17 mouse cellular contexts compared by ENCODE assay signal in genomic region chr16:26075063-26075462, GRCm38 (mm10). TPM values are rescaled to one million over a fixed set of nuclear protein-coding genes. Genes with fewer than 3 reads are reported as not detected.
DNase-seq lines count a peak whose midpoint lies in the region; ATAC-seq and TF ChIP-seq lines count a peak whose summit lies in the region.
"Had no signal": no experiment of that assay in that cellular context is flagged by ENCODE, and none has a peak within 500 bp of the region (broad histone marks: within the 10 kb centered on the region; RNA-seq: fewer than 3 reads in every experiment).

No protein-coding gene starts in this region.

- no peak for TF ChIP-seq CTCF in intestine, postnatal 0 days (IDR thresholded peaks at IDR 0.05; ENCODE audit: low read depth)

- H3K4me1 ChIP-seq in intestine, embryonic 14.5 days (replicated peaks; ENCODE audit: control insufficient read depth, insufficient read depth, low read length), result peaks cover 14% of the 10 kb centered on the region
- H3K4me1 ChIP-seq in intestine, postnatal 0 days (replicated peaks; ENCODE audit: control insufficient read depth, insufficient read depth, low read length), result no peaks in the 10 kb centered on the region
- H3K4me1 ChIP-seq in intestine, embryonic 15.5 days (replicated peaks), result peaks cover 12% of the 10 kb centered on the region; the same call in 1 of the 2 replicates
- peaks cover 12% of the 10 kb centered on the region for H3K4me1 ChIP-seq in intestine, embryonic 16.5 days (ENCODE audit: control insufficient read depth, insufficient read depth, low read length)

- no peak overlapping the region for H3K27ac ChIP-seq in intestine, embryonic 14.5 days (ENCODE audit: low read depth)
- no peak overlapping the region for H3K27ac ChIP-seq in intestine, postnatal 0 days (ENCODE audit: low read depth, low read length)
- no peak overlapping the region for H3K27ac ChIP-seq in intestine, embryonic 15.5 days
- no peak overlapping the region for H3K27ac ChIP-seq in intestine, embryonic 16.5 days (ENCODE audit: low read length)
- H3K27ac ChIP-seq: embryonic facial prominence, embryonic 10.5 days; forebrain, embryonic 13.5 days; hindbrain, embryonic 13.5 days; hindbrain, postnatal 0 days had no signal

- no peak overlapping the region for H3K9ac ChIP-seq in intestine, embryonic 14.5 days (ENCODE audit: low read length)
- no peak overlapping the region for H3K9ac ChIP-seq in intestine, postnatal 0 days (ENCODE audit: low read depth, low read length)
- no peak overlapping the region for H3K9ac ChIP-seq in intestine, embryonic 15.5 days
- no peak overlapping the region for H3K9ac ChIP-seq in intestine, embryonic 16.5 days (ENCODE audit: low read depth, low read length)
- H3K9ac ChIP-seq: forebrain, embryonic 13.5 days; heart, embryonic 12.5 days; hindbrain, embryonic 13.5 days had no signal

- ATAC-seq in intestine, embryonic 14.5 days (replicated peaks; ENCODE audit: low FRiP score, low TSS enrichment, low read depth), result 0 out of 2 replicates have a peak, but pooled peaks have one; percentile 43
- no peak for ATAC-seq in intestine, postnatal 0 days
- peak; percentile 66 for ATAC-seq in intestine, embryonic 15.5 days
- ATAC-seq in intestine, embryonic 16.5 days, result peak; percentile 75
- no peak for ATAC-seq in frontal cortex, adult (ENCODE audit: low TSS enrichment)
- ATAC-seq: forebrain, embryonic 13.5 days; hindbrain, postnatal 0 days had no signal

- no peaks in the 10 kb centered on the region for H3K36me3 ChIP-seq in intestine, embryonic 14.5 days (ENCODE audit: control insufficient read depth, insufficient read depth, low read length)
- no peaks in the 10 kb centered on the region for H3K36me3 ChIP-seq in intestine, postnatal 0 days (ENCODE audit: control insufficient read depth, insufficient read depth)
- H3K36me3 ChIP-seq in intestine, embryonic 15.5 days, result no peaks in the 10 kb centered on the region
- H3K36me3 ChIP-seq in intestine, embryonic 16.5 days (ENCODE audit: control insufficient read depth, insufficient read depth, low read length), result no peaks in the 10 kb centered on the region
- H3K36me3 ChIP-seq: embryonic facial prominence, embryonic 10.5 days; heart, embryonic 12.5 days; hindbrain, embryonic 13.5 days had no signal

- no peaks in the 10 kb centered on the region for H3K9me3 ChIP-seq in intestine, embryonic 14.5 days (ENCODE audit: control insufficient read depth, low read length)
- H3K9me3 ChIP-seq in intestine, postnatal 0 days (ENCODE audit: control insufficient read depth), result no peaks in the 10 kb centered on the region
- H3K9me3 ChIP-seq in intestine, embryonic 15.5 days, result no peaks in the 10 kb centered on the region
- no peaks in the 10 kb centered on the region for H3K9me3 ChIP-seq in intestine, embryonic 16.5 days (ENCODE audit: control insufficient read depth, low read length)
- H3K9me3 ChIP-seq: embryonic facial prominence, embryonic 10.5 days; forebrain, embryonic 13.5 days; heart, embryonic 12.5 days; hindbrain, embryonic 13.5 days had no signal

- no peak overlapping the region for H3K4me3 ChIP-seq in intestine, embryonic 14.5 days (ENCODE audit: low read depth, low read length)
- H3K4me3 ChIP-seq in intestine, postnatal 0 days (ENCODE audit: low read depth, low read length), result no peak overlapping the region
- H3K4me3 ChIP-seq in intestine, embryonic 15.5 days (replicated peaks), result no peak overlapping the region
- no peak overlapping the region for H3K4me3 ChIP-seq in intestine, embryonic 16.5 days (ENCODE audit: low read length)
- H3K4me3 ChIP-seq: embryonic facial prominence, embryonic 10.5 days; forebrain, embryonic 13.5 days; heart, embryonic 12.5 days; hindbrain, embryonic 13.5 days had no signal

- H3K4me2 ChIP-seq in intestine, embryonic 14.5 days (ENCODE audit: low read length), result no peak overlapping the region
- no peak overlapping the region for H3K4me2 ChIP-seq in intestine, postnatal 0 days (replicated peaks; ENCODE audit: low read depth)
- no peak overlapping the region for H3K4me2 ChIP-seq in intestine, embryonic 15.5 days (replicated peaks)
- H3K4me2 ChIP-seq in intestine, embryonic 16.5 days (ENCODE audit: low read depth, low read length), result no peak overlapping the region
- H3K4me2 ChIP-seq: forebrain, embryonic 13.5 days; heart, embryonic 12.5 days; hindbrain, embryonic 13.5 days had no signal

- DNase-seq in intestine, embryonic 14.5 days (ENCODE audit: low spot score), result no peak
- DNase-seq in kidney, postnatal 10 days, result peak; percentile 53
- no peak for DNase-seq in kidney, postnatal 14 days
- DNase-seq: adrenal gland, adult 2 months; adrenal gland, postnatal 25 days; cerebellum, adult 2 months; cerebellum, postnatal 10 days; gastrocnemius, postnatal 14 days had no signal

- H3K27me3 ChIP-seq in intestine, embryonic 14.5 days (replicated peaks; ENCODE audit: control insufficient read depth, insufficient read depth, low read length), result no peaks in the 10 kb centered on the region
- no peaks in the 10 kb centered on the region for H3K27me3 ChIP-seq in intestine, postnatal 0 days (replicated peaks; ENCODE audit: control insufficient read depth, insufficient read depth, low read length)
- no peaks in the 10 kb centered on the region for H3K27me3 ChIP-seq in intestine, embryonic 15.5 days (replicated peaks)
- no peaks in the 10 kb centered on the region for H3K27me3 ChIP-seq in intestine, embryonic 16.5 days (replicated peaks; ENCODE audit: control insufficient read depth, insufficient read depth, low read length)
- H3K27me3 ChIP-seq: forebrain, embryonic 13.5 days; heart, embryonic 12.5 days; hindbrain, embryonic 13.5 days had no signal

RNA-seq across cellular contexts. Expression of gene P3h2, which starts 30.5 kb away (rescaled TPM):
- polyA plus RNA-seq in intestine, embryonic 14.5 days (2014; fragmentation: Nextera tagmentation; extraction: Ambion mirVana), result 6.2 and 6.5 TPM in 2 replicates
- 1.4 and 1.8 TPM in 2 replicates for polyA plus RNA-seq in intestine, postnatal 0 days (2015; fragmentation: Nextera tagmentation; extraction: Ambion mirVana)
- polyA plus RNA-seq in intestine, embryonic 15.5 days (2015; fragmentation: Nextera tagmentation; extraction: Ambion mirVana), result 3.0 and 3.4 TPM in 2 replicates
- polyA plus RNA-seq in intestine, embryonic 16.5 days (2015; fragmentation: Nextera tagmentation; extraction: Ambion mirVana), result 1.0 and 1.8 TPM in 2 replicates

Comparison
In these comparisons a context has a peak if more than half of its experiments do, and no peak if none do; other contexts are left out.
1. ATAC-seq: peak in intestine, embryonic 14.5 days (single experiment), intestine, embryonic 15.5 days (single experiment) and intestine, embryonic 16.5 days (single experiment); none in intestine, postnatal 0 days (single experiment) and frontal cortex, adult (single experiment).